Mouse (Mus musculus) ovary, postnatal 14 days (tissue): ENCODE data around the gene Ptpa.
A peak's percentile ranks its signal among the peaks of the same experiment; 100 is the strongest.

Experiments used
- DNase-seq: peaks from one replicate; pipeline ENCODE4 v3.0.0; 2022; ENCODE audit warnings: low spot score

Ptpa gene

DNA sequence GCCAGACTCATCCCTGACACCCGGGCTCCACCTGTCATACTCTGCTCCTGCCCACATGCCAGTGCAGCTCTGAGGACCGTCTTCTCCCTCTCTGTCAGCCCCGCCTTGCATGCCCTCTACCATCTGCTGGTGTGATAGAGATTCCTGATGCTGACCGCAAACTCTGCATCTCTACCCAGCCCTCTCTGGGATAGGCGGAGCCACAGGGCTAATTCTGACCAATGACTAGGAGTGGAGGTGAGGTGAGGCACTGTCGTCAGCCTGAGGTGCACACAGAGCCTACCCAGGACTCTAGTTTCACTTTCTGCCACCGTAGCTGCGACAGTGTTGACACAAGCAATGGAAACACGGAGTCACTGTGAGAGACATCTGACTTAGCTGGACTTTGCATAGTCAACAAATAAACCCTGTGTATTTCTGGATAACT lies 48.1 kb downstream of the Ptpa start:
- no peak for DNase-seq

DNA sequence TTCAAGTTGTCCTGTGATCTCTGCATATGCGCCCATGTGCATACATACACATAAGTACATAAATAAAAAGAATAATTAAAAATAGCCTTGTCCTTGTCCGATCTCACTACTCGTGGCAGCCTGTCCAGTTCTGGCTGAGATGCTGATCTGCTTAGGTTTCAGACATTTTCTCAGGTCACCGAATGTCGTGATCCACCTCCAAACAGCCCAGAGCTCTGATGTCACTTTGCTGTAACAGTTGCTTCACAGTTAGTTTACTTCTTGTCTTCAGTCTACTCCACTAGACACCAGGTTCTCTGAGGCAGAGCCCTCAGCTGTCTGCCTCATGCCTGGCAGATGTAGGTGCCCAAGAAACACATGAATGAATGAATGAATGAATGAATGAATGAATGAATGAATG lies 48.6 kb downstream of the Ptpa start:
- DNase-seq: no peak

DNA sequence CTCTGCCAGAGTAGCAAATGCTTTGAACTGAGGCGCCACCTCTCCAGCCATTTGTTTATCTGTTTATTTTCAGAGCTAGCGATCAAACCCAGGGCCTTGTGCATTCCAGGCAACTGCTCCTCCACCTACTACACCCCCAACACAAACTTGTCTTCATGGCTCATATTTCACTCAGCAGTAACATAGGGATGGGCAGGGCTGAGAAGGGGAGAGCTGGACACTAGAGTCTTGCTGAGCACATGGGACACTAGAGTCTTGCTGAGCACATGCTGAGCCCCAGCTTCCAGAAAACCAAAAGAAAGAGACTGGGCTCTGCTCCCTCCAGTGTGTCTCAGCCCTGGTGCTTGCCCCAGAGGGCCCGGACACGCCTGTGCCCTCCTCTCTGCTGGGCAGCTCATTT lies 50.9 kb downstream of the Ptpa start:
- DNase-seq: no peak

DNA sequence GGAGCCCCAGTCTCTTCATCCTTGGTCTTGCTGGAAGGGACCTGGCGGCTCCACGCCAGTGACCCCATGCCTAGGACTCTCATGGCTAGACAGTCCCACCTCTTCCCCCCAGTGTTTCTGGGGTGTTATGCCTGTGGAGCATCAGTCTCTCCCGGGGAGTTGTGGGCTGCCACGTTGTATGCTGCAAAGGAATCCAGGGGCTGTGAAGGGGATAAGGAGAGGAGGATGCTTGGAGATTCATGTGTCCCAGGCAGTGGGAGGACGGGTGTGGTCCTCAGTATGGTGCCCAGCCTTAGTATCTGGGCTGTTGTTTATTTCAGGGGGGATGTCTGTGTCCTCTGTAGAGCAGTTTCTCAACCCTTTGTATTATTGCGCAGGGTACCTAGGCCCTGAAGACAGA lies 53.2 kb downstream of the Ptpa start:
- no peak for DNase-seq

DNA sequence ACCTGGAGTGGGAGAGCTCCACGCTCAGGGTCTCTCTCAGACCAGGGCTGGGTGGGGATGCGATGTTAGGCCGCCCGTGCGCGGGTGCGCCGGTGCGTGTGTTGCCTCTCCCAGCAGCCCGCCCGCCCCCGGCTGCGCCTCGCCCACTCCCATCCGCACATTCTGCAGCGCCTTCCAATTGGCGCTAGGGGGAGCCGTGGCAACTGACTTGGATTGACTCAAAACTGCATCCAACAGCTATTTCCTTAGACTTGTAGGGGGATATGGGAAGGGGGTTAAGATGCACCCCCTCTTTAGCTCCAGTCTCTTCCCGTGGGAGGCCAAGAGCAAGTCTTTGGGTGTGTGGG lies 53.9 kb downstream of the Ptpa start:
- peak; percentile 73 for DNase-seq

DNA sequence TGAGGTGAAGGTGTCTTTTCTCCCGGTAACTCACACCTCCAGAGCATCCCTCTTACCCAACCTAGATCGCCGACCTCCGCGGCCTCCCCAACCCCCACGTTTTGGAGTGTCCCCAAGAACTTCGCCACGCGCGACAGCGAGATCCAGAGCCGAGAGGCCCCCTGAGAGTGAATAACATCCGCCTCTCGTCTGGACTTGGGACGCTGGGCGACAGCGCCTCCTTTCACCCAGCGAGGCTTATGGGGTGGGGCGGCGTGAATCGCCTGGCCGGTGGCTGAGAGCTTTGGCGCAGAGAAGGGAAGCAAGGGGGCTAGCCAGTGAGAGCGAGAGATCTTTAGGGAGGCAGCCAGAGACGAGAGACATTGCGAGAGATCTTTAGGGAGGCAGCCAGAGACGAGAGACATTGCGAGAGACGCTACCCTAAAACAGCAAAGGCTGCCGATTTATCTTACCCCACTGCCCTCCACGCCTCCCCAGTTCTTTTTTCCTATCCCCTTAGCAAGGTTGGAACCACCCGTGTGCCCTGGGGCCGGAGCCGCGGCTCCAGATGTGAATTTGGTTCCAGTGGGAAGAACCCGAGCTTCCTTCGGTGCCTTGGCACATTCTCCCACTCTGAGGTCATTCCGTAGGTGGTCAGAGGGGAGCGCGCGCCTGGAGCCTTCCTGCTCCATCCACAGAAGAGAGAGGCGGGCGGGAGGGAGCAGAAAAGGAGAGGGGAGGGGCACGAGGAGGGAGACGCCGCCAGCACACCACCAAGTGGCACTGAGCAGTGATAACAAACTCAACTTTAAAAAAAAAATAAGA lies 54.5 kb downstream of the Ptpa start:
- DNase-seq: peak; percentile 66

DNA sequence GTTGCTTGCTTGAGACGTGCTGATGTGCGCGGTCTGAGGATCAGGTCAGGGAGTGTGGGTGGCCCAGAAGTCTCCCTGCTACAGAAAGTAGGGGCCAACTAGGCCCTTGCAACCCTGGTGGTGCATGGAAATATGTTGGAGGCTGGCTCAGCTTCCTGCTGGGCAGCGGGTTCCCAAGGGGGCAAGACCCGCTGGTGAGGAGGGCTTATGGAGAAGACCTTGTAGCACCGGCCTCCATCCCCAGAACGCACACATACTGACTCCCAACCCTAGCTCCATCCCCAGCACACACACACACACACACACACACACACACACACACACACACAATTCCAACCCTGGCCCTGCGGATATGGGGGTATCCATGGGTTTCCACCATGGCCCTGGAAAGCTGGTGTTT lies 55.2 kb downstream of the Ptpa start:
- DNase-seq: no peak

DNA sequence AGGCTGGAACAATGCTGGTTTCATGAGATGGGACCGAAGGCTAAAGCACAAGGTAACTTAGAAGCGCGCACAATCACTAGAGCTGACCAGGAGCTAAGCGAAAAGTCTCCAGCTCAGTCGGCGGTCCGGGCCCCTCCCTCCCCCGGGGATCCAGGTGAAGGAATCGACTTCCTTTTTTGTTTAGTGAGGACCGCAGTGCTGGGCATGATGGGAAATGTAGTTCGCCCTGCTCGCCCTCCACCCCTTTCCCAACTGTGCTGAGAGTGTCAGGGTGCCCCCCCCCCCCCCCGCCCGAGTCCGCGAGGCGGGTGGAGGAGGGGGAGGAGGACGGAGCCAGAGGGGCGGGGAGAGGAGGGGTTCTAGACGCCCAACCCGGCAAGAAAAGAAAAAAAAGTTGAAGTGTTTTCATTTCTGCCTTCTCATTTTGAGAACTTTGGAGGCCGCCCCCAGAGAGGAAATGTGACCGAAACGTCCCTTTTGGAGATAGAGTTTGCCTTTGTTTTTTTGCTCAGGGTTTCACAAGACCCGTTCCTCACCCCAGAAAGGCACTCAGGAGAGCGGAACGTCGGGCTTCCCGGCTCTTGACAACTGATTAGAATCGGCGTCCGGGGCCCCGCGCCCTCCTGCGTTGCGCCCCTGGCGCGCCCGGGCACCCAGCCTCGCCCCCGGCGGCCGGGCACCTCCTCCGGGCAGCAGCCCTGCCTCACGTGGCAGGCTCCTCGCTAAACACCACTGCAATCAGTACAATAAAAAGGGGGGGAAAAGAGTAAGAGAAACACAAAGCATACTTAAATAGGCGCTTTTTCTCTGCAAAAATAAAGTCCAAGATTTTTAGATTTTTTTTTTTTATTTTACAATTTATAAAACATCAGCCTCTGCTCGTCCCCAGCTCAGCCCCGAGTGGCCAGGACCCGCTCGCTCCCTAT lies 56.2 kb downstream of the Ptpa start:
- peak; percentile 59 for DNase-seq

DNA sequence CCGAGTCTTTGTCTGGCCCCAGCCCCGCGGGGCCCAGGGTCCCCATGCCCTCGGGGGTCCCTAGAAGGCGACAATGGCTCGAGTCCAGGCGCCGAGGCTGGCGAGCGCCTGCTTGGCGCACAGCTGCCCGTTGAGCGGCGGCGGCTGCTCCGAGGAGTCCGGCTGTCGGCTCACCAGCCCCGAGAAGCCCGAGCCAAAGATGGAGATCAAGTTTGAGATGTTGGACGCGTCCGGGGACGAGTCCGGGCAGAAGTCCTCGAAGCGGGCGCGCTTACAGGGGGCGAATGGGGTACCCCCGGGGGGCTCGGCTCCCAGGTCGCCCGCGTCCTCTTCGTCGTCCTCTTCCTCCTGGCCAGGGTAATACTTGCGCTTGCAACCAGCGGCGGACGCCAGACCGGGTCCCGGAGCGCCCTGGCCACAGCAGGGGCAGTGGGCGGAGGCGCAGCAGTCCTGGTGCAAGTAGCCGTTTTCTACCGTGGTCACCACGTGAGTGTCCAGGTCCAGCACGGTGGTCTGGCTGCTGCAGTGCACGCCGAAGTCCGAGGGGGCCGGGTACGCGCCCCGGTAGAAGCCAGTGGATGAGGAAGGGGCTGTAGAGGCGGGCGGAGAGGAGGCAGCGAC lies 57.0 kb downstream of the Ptpa start:
- DNase-seq: no peak

DNA sequence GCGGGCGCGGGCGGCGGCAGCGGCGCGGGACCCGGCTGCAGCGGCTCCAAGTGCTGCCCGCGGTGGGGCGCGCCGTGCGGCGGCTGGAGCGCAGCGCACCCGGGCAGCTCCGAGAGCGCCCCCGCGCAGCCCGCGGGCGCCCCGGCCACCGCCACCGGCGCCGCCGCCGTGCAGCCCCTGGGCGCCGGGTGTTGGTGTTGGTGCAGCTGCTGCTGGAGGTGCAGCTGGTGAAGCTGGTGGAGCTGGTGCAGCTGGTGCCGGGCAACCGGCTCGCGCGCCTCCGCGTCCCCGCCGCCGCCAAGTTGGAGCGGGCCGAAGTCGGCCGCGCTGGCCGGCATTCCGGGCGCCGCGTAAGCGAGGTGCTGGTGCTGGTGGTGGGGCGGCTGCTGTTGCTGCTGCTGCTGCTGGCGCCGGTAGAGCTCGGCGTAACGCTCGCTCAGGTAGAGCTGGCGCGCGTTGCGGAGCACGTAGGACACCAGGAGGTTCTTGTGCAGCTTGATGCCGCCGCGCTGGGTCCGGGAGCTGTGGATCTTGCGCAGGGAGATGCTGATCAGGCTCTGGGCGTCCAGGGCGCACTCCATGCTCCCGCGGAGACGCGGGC lies 57.7 kb downstream of the Ptpa start:
- no peak for DNase-seq

DNA sequence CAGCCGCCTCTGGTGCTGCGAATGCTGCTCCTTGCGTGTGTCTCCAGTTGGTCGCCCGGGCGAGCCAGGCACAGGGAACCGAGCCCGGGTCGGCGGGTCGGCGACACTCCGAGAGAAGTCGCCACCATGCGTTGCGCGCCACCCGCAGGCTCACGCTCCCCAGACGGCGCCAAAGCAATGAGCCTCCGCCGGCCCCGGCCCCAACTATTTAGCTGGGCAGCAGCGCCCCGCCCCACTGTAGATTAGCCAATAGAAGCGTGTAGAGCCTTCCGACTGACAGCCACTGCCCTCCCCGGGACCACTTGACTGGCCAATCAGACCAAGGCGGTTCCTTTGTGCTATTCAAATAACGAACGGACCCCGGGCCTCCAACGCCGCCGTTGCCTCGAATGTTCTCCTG lies 58.2 kb downstream of the Ptpa start, which contains the start of gene Ier5l:
Gene Ier5l, minus strand, starts transcription at position 181 of the 400 bp plus-strand sequence.
- peak; percentile 97 for DNase-seq

DNA sequence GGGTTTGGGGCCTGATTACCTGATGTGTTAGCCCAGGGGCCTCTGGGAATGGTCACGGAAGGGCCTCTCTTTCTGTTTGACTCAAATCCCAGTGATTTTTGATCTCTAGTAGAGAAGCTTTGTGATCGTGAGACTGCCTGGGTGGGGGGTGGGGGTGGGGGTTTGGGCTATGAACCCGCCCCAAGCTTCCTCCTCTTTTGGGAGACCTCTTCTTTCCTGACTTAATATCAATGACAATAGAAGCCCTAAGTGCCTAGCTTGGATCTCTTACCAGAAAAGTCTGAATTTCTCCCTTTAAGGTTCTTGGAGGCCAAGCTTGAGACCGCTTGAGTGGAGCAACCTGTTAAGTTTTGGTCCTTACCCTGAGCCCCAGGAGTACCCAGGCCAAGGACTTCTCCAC lies 58.9 kb downstream of the Ptpa start:
- no peak for DNase-seq

DNA sequence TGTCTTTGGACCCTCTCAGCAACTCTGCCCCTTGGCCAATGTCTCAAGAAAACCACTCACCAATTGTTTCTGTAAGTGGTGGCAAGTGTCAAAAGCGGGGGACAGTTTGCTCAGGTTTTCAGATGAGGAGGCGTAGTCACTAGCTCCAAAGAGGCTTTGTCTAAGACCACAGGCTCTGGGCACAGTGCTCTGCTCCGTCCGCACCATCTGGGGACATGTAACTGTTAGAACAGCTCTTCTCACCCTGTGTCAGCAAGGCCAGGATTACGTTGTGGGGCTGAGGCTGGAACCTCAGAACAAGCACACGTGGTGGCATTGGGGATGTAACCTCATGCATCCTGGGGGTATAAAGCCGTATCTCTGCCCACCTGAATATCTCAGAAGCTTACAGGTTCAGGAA lies 59.6 kb downstream of the Ptpa start:
- DNase-seq: no peak

DNA sequence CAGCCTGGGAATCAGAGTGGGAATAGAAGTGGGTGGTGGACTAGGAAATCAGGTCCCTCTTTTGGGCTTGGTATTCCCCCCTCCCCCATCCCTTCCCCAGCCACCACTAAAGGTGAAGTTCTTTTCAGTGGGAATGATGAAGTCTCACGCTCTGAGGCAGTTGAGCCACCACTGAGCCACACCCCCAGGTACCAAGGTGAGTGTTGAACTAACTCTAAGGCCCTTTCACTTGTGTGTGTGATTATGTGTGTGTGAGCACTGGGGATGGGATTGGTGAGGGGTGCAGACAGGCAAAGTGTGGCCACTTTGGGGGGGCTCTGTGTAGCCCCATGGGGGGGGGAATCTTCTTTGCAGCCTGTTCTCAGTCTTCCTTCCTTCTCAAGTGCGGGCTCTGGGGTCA lies 60.4 kb downstream of the Ptpa start:
- DNase-seq: no peak

DNA sequence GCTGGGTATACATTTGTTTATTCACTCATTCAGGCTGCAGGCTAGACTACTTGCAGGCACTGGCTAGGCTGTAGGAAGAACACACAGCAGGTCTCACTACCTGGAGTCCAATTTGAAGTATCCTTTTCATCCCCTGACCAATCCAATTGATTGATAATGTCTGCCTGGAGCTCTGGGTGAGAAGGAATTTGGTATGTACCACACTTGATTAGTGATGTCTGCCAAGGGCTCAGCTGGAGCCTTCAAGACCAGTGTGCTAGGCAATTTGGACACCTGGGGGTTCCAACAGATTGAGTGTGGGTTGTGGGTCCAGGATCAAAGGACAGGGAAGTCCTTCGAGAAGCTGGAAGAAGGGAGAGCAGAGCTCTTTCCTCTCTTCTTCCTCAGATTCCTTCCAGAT lies 62.7 kb downstream of the Ptpa start:
- DNase-seq: no peak

DNA sequence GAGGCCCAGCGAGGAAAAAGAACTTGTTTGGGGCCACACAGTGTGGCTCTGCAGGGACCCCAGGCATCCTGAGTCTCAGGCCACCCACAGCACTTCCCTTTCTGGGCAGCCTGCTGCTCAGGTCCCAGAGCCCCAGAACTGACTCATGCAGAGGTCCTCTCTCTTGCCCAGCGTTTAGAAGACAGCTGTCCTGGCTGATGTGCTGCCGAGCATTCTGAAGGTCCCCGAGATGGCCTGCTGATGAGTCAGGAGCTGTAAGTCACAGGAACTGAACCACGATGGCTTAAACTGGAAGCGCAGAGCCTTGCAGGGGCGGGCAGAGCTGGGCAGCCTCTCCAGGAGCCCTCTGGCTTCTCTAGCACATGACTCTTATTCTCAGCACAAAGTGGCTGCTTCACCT lies 71.8 kb downstream of the Ptpa start:
- no peak for DNase-seq

DNA sequence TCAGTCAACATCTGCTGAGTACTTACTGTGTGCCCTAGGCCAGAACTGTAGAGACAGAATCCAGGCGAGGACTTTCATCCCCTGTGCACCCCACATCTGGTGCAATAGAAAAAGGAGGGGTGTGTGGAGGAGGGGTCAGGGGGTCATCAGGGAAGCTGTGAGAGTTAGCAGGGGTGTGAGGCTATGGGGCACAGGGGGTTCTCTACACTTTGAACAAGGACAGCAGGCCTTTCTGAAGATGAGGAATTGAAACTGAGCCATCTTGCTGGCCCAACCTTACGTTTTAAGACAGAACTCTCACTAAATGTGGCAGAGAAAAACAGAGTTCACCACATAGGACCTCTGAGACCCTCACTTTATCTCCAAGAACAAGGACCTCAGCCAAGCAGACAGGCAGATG lies 74.5 kb downstream of the Ptpa start:
- DNase-seq: no peak

DNA sequence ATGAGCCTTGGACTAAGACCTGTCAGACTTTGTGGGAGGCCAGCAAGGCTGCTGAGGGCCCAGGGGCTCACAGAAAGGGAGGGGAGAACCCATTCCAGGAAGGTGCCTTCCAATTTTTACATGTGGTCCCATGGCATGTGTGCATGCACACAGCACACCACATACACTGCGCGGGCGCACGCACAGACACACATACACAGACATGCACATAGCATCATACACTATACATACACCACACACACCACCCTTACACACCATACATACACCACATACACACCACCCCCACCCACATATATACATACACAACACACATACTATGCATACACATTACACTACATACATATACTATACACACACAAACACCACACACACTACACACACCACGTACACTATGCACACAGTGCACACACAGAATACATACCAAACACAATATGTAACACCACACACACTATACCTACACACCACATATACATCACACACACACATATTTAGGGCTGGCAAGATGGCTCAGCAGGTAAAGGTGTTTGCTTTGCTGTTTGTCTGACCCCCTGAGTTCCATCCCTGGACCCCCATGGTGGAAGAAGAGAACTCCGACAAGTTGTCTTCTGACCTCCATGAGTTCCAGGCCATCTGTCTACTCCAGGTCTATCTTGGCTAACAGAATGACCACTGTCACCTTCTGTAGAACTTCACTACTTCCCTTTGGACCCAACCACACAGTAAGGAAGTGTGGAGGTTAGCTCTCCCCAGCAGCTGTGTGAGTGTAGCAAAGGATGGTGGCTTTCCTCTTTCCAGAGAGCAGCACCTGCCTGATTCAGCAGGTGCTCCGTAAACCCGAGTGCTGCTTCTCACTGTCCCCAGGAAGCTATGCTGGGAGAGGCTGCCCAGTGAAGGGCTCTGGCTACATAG lies 79.4 kb downstream of the Ptpa start:
- no peak for DNase-seq

DNA sequence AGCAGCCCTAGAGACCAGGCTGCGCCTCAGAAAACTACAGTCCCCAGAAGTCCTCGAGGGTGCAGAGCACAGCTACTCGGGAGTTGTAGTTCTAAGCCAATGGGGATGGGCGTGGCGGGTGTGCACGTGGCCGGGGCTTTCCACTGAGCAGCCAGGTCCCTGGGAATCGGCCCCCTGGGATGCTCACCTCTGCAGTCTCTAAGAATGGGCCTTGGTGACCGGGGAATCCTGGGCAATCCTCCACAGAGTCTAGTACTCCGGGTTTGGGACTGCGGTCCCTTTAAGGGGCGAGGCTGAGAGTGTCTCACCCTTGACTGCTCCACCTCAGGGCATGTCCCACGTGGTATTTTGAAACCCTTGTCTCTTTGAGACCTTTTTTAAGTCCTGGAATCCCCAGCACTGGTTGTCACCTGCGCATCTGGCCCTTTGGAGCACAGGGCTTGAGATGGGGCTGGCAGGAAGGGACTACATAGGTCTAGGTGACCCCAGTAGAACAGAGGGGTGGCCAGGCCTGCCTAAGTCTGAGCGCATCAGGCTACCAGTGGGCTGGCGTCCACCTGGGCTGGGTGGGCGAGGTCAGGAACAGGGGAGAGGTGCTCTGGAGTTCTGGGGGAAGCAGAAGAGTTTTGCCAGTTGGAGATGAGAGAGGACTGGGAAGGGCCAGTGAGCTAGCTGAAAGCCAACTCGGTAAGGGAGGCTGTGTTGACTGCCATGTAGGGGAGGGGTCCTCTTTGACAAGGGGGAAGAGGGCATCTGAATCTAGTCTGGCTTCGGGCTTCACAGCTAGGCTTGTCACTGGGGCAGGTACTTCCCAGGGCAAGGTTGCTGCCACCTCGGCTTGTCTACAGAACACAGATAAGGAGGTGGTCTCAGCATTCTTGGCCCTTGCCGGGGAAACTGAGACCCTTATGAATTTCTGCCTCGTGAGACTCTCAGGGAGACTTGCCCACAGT lies 80.3 kb downstream of the Ptpa start:
- DNase-seq: peak; percentile 37
